Mouse (Mus musculus): ENCODE measurements around the gene Abcf1. TPM values are rescaled to one million over a fixed set of nuclear protein-coding genes. Genes with fewer than 3 reads are reported as not detected.
A peak's percentile ranks its signal among the peaks of the same experiment; 100 is the strongest.
"Not testable (repeated sequence)": the region's sequence is repeated elsewhere in the genome, so short reads cannot be mapped to it uniquely, and the experiment has no call there.

Gene Abcf1
- 90.7 and 93.8 TPM in 2 replicates for polyA plus RNA-seq (2015; fragmentation: Nextera tagmentation; extraction: Ambion mirVana)

GRCm38 (mm10) chr17:35969418-35970389, at the start of gene Abcf1:
Gene Abcf1 (minus strand): TSS chr17:35969761.
- H3K27me3 ChIP-seq (ENCODE audit: control insufficient read depth, insufficient read depth, low read depth, low read length), result no peaks in the 10 kb centered on the region
- H3K4me3 ChIP-seq (ENCODE audit: low read depth, low read length), result peak within 1 kb of the TSS; percentile 79
- ATAC-seq, result peak; percentile 96
- H3K4me2 ChIP-seq (ENCODE audit: low read length), result peak within 1 kb of the TSS; percentile 82
- peaks cover 17% of the 10 kb centered on the region for H3K36me3 ChIP-seq (ENCODE audit: control insufficient read depth, insufficient read depth, low read length)
- peak within 1 kb of the TSS; percentile 79 for H3K9ac ChIP-seq (ENCODE audit: low read depth, low read length)
- WGBS, result under 1% methylated on average over 63 of the region's 68 CpGs
- peaks cover 19% of the 10 kb centered on the region for H3K4me1 ChIP-seq (ENCODE audit: control insufficient read depth, insufficient read depth, low read length)
- no peaks in the 10 kb centered on the region for H3K9me3 ChIP-seq (replicated peaks; ENCODE audit: control insufficient read depth, low read length, poor library complexity, severe bottlenecking)
- H3K27ac ChIP-seq (ENCODE audit: low read length), result peak within 1 kb of the TSS; percentile 79

- 75% methylated on average over 2 of the region's 2 CpGs for WGBS
- H3K27me3 ChIP-seq (ENCODE audit: control insufficient read depth, insufficient read depth, low read depth, low read length), result no peaks in the 10 kb centered on the region
- H3K4me2 ChIP-seq (ENCODE audit: low read length), result no peak overlapping the region
- H3K4me3 ChIP-seq (ENCODE audit: low read depth, low read length), result no peak overlapping the region
- H3K36me3 ChIP-seq (ENCODE audit: control insufficient read depth, insufficient read depth, low read length), result peaks cover 8% of the 10 kb centered on the region; the same call in 1 of the 2 replicates
- no peak overlapping the region for H3K9ac ChIP-seq (ENCODE audit: low read depth, low read length)
- H3K27ac ChIP-seq (ENCODE audit: low read length), result no peak overlapping the region
- no peak for ATAC-seq
- H3K9me3 ChIP-seq (replicated peaks; ENCODE audit: control insufficient read depth, low read length, poor library complexity, severe bottlenecking), result no peaks in the 10 kb centered on the region
- no peaks in the 10 kb centered on the region for H3K4me1 ChIP-seq (ENCODE audit: control insufficient read depth, insufficient read depth, low read length)
These were observed 49.4 kb upstream of the Abcf1 start for GRCm38 (mm10) chr17:36018979-36019378.

GRCm38 (mm10) chr17:36017046-36017445, 47.5 kb upstream of the Abcf1 start:
- peaks cover 8% of the 10 kb centered on the region; the same call in 1 of the 2 replicates for H3K36me3 ChIP-seq (ENCODE audit: control insufficient read depth, insufficient read depth, low read length)
- no peak overlapping the region for H3K9ac ChIP-seq (ENCODE audit: low read depth, low read length)
- no peaks in the 10 kb centered on the region for H3K27me3 ChIP-seq (ENCODE audit: control insufficient read depth, insufficient read depth, low read depth, low read length)
- 90% methylated on average over 5 of the region's 5 CpGs for WGBS
- no peak overlapping the region for H3K4me3 ChIP-seq (ENCODE audit: low read depth, low read length)
- no peak overlapping the region for H3K4me2 ChIP-seq (ENCODE audit: low read length)
- no peak overlapping the region for H3K27ac ChIP-seq (ENCODE audit: low read length)
- H3K9me3 ChIP-seq (replicated peaks; ENCODE audit: control insufficient read depth, low read length, poor library complexity, severe bottlenecking), result no peaks in the 10 kb centered on the region
- no peaks in the 10 kb centered on the region for H3K4me1 ChIP-seq (ENCODE audit: control insufficient read depth, insufficient read depth, low read length)
- no peak for ATAC-seq

DNA sequence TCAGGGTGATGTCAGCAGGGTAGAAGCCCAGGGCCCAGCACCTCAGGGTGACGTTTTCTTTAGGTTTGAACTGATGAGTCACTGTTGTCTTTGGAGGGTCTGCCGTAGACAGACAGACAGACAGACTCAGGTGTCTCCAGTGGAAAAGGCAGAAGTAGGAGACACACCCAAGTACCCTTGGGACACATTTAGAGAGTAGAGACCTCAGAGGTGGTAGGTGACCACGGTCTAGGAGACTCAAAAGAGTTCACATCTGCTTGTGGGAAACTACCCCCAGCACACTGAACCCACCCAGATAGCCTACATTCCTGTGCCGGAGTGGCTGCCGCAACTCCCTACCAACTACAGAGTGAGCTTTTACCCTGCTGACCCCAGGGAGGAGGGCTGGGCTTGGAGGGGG, 45.4 kb upstream of the Abcf1 start:
- no peaks in the 10 kb centered on the region for H3K4me1 ChIP-seq (ENCODE audit: control insufficient read depth, insufficient read depth, low read length)
- H3K27me3 ChIP-seq (ENCODE audit: control insufficient read depth, insufficient read depth, low read depth, low read length), result no peaks in the 10 kb centered on the region
- H3K36me3 ChIP-seq (ENCODE audit: control insufficient read depth, insufficient read depth, low read length), result peaks cover 8% of the 10 kb centered on the region; the same call in 1 of the 2 replicates
- H3K4me2 ChIP-seq (ENCODE audit: low read length), result no peak overlapping the region
- no peak overlapping the region for H3K4me3 ChIP-seq (ENCODE audit: low read depth, low read length)
- ATAC-seq, result no peak
- no peak overlapping the region for H3K27ac ChIP-seq (ENCODE audit: low read length)
- WGBS, result 94% methylated on average over 5 of the region's 5 CpGs
- no peak overlapping the region for H3K9ac ChIP-seq (ENCODE audit: low read depth, low read length)
- H3K9me3 ChIP-seq (replicated peaks; ENCODE audit: control insufficient read depth, low read length, poor library complexity, severe bottlenecking), result no peaks in the 10 kb centered on the region

DNA sequence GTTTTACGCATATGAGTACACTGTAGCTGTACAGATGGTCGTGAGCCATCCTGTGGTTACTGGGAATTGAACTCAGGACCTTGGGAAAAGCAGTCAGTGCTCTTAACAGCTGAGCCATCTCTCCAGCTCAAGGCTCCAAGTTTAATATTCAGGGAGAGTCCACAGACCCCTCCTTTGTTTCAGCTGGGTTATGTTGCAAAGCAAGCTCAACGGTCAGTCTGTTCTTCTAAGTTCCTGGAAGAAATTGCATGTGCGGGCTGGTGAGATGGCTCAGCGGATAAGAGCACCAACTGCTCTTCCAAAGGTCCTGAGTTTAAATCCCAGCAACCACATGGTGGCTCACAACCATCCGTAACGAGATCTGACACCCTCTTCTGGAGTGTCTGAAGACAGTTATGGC, 34.8 kb upstream of the Abcf1 start:
- not testable (repeated sequence) for H3K4me1 ChIP-seq (ENCODE audit: control insufficient read depth, insufficient read depth, low read length); H3K36me3 ChIP-seq (ENCODE audit: control insufficient read depth, insufficient read depth, low read length); H3K9ac ChIP-seq (ENCODE audit: low read depth, low read length); ATAC-seq; H3K4me2 ChIP-seq (ENCODE audit: low read length); H3K9me3 ChIP-seq (replicated peaks; ENCODE audit: control insufficient read depth, low read length, poor library complexity, severe bottlenecking); H3K27ac ChIP-seq (ENCODE audit: low read length); H3K4me3 ChIP-seq (ENCODE audit: low read depth, low read length); H3K27me3 ChIP-seq (ENCODE audit: control insufficient read depth, insufficient read depth, low read depth, low read length)
- WGBS, result 94% methylated on average over 7 of the region's 7 CpGs

DNA sequence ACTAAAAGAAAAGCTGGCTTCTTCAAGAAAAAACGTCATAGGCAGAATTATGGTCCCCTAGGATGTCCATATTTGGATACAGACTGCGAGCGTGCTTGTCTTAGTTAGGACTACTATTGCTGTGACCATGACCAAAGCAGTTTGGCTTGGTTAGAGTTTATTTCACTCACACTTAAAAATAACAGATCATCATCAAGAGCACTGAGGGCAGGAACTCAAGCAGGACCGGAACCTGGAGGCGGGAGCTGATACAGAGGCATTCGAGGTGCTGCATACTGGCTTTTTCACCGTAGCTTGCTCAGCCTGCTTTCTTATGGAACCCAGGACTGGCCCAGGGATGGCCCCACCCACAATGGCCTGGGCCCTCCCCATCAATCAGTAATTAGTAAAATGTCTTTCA, 33.8 kb upstream of the Abcf1 start:
- 97% methylated on average over 7 of the region's 7 CpGs for WGBS
- Histone ChIP-seq H3K27me3 (ENCODE audit: control insufficient read depth, insufficient read depth, low read depth, low read length) (no peaks in the 10 kb centered on the region), H3K27ac (ENCODE audit: low read length) (no peak overlapping the region), H3K4me2 (ENCODE audit: low read length) (no peak overlapping the region), H3K4me3 (ENCODE audit: low read depth, low read length) (no peak overlapping the region), H3K36me3 (ENCODE audit: control insufficient read depth, insufficient read depth, low read length) (no peaks in the 10 kb centered on the region), H3K4me1 (ENCODE audit: control insufficient read depth, insufficient read depth, low read length) (no peaks in the 10 kb centered on the region), H3K9me3 (replicated peaks; ENCODE audit: control insufficient read depth, low read length, poor library complexity, severe bottlenecking) (no peaks in the 10 kb centered on the region), H3K9ac (ENCODE audit: low read depth, low read length) (no peak overlapping the region)
- no peak for ATAC-seq

GRCm38 (mm10) chr17:36001966-36002365, 32.4 kb upstream of the Abcf1 start:
- no peak for ATAC-seq
- H3K4me3 ChIP-seq (ENCODE audit: low read depth, low read length), result no peak overlapping the region
- no peaks in the 10 kb centered on the region for H3K36me3 ChIP-seq (ENCODE audit: control insufficient read depth, insufficient read depth, low read length)

GRCm38 (mm10) chr17:36001121-36001897, 31.7 kb upstream of the Abcf1 start:
- Histone ChIP-seq H3K4me1 (ENCODE audit: control insufficient read depth, insufficient read depth, low read length) (peaks cover 9% of the 10 kb centered on the region), H3K9me3 (replicated peaks; ENCODE audit: control insufficient read depth, low read length, poor library complexity, severe bottlenecking) (no peaks in the 10 kb centered on the region), H3K9ac (ENCODE audit: low read depth, low read length) (no peak overlapping the region), H3K4me2 (ENCODE audit: low read length) (no peak overlapping the region), H3K27me3 (ENCODE audit: control insufficient read depth, insufficient read depth, low read depth, low read length) (no peaks in the 10 kb centered on the region), H3K27ac (ENCODE audit: low read length) (no peak overlapping the region), H3K4me3 (ENCODE audit: low read depth, low read length) (no peak overlapping the region), H3K36me3 (ENCODE audit: control insufficient read depth, insufficient read depth, low read length) (no peaks in the 10 kb centered on the region)
- 95% methylated on average over 12 of the region's 12 CpGs for WGBS
- no peak for ATAC-seq

More at GRCm38 (mm10) chr17:36001966-36002365, 32.4 kb upstream of the Abcf1 start:
- Histone ChIP-seq H3K27me3 (ENCODE audit: control insufficient read depth, insufficient read depth, low read depth, low read length) (no peaks in the 10 kb centered on the region), H3K4me1 (ENCODE audit: control insufficient read depth, insufficient read depth, low read length) (peaks cover 8% of the 10 kb centered on the region), H3K9me3 (replicated peaks; ENCODE audit: control insufficient read depth, low read length, poor library complexity, severe bottlenecking) (no peaks in the 10 kb centered on the region), H3K27ac (ENCODE audit: low read length) (no peak overlapping the region), H3K4me2 (ENCODE audit: low read length) (no peak overlapping the region), H3K9ac (ENCODE audit: low read depth, low read length) (no peak overlapping the region)
- WGBS, result 99% methylated on average over 6 of the region's 6 CpGs

Data from midbrain, embryonic 16.5 days (tissue).